Mouse (Mus musculus) midbrain, embryonic 10.5 days (tissue): ENCODE data around the gene Mmd. TPM values are rescaled to one million over a fixed set of nuclear protein-coding genes. Genes with fewer than 3 reads are reported as not detected.
"Not testable (repeated sequence)": the region's sequence is repeated elsewhere in the genome, so short reads cannot be mapped to it uniquely, and the experiment has no call there.

Experiments used
- DNase-seq: peaks from one replicate; pipeline ENCODE4 v3.0.0-alpha.2; 2017; ENCODE audit warnings: low spot score
- H3K27ac ChIP-seq: fragments of 300-500 bp; sonication (generic); replicated peaks from 2 replicates; pipeline ENCODE4 v1.5.1; 2016; ENCODE audit warnings: mild to moderate bottlenecking
- H3K27me3 ChIP-seq: fragments of 300-500 bp; sonication (generic); 2 replicates; pipeline ENCODE4 v1.6.1; 2016; ENCODE audit warnings: low read depth, mild to moderate bottlenecking; ENCODE audit not compliant: poor library complexity, severe bottlenecking
- H3K36me3 ChIP-seq: fragments of 300-500 bp; sonication (generic); 2 replicates; pipeline ENCODE4 v1.6.1; 2016; ENCODE audit warnings: mild to moderate bottlenecking, moderate library complexity
- H3K4me1 ChIP-seq: fragments of 300-500 bp; sonication (generic); 2 replicates; pipeline ENCODE4 v1.6.1; 2016
- H3K4me3 ChIP-seq: fragments of 300-500 bp; sonication (generic); 2 replicates; pipeline ENCODE4 v1.5.1; 2016; ENCODE audit warnings: mild to moderate bottlenecking, moderate library complexity
- H3K9me3 ChIP-seq: fragments of 300-500 bp; sonication (generic); replicated peaks from 2 replicates; pipeline ENCODE4 v1.6.1; 2016; ENCODE audit warnings: mild to moderate bottlenecking
- WGBS: fragments of 180-500 bp; shearing (Covaris S2); methylation state at CpG from one replicate; pipeline ENCODE4 v1.1.7; 2016; 5-methylcytosine and 5-hydroxymethylcytosine counted together
- polyA plus RNA-seq: library from polyadenylated mRNA; unstranded; fragments of >200 nt; fragmentation: Nextera tagmentation; extraction: Ambion mirVana; gene quantifications from 2 replicates; pipeline ENCODE4 v1.2.1, GENCODE M21; 2016

Gene Mmd
- polyA plus RNA-seq, 1 experiment from 2014 or later, result 38.9 TPM

DNA sequence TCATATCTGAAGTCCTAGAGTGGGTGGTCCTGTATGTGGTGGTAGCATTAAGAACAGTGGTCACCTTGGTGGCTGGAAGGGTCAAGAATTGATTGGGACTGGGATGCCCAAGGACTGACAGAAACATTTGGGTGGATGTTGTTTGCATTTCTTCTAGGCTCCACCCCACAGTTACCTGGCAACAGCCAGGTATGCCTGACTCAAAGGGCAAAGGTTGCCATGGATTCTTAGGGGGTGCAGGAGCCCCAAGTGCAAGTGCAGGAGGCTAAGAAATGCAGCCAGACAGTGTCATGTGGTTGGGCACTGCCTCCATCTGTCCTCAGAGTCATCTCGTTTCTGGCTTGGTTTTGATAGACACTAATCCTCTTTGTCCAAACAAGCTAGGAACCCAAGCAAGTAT lies 24.9 kb downstream of the Mmd start:
- peaks cover 50% of the 10 kb centered on the region for H3K36me3 ChIP-seq
- no peaks in the 10 kb centered on the region for H3K9me3 ChIP-seq
- no peaks in the 10 kb centered on the region for H3K27me3 ChIP-seq
- H3K4me3 ChIP-seq, result no peak overlapping the region
- WGBS, result 50% methylated on average over 1 of the region's 1 CpGs
- no peak for DNase-seq
- no peak overlapping the region for H3K27ac ChIP-seq
- H3K4me1 ChIP-seq, result peaks cover 13% of the 10 kb centered on the region

DNA sequence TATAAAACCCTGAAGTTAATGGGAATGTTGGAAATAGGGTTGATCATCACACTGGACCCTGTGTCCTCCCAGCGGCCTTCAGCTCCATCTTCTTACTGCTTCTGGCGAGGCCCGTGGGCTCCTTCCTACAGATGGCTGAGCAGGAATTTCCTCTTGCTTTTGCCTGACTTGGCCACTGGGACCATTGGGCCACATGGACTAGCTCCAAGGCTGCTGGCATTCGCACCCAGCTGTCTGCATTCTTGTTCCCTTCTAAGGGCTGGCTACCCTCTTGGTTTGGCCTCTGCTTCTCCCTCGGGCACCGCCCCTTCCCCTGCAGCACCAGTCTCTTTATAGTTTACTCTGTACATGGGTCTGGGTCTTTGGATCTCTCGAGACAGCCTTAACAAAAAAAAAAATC lies 26.4 kb downstream of the Mmd start:
- 87% methylated on average over 7 of the region's 7 CpGs for WGBS
- Histone ChIP-seq H3K27ac (no peak overlapping the region), H3K4me3 (no peak overlapping the region), H3K9me3 (no peaks in the 10 kb centered on the region), H3K27me3 (no peaks in the 10 kb centered on the region), H3K4me1 (peaks cover 6% of the 10 kb centered on the region), H3K36me3 (peaks cover 46% of the 10 kb centered on the region)
- no peak for DNase-seq

DNA sequence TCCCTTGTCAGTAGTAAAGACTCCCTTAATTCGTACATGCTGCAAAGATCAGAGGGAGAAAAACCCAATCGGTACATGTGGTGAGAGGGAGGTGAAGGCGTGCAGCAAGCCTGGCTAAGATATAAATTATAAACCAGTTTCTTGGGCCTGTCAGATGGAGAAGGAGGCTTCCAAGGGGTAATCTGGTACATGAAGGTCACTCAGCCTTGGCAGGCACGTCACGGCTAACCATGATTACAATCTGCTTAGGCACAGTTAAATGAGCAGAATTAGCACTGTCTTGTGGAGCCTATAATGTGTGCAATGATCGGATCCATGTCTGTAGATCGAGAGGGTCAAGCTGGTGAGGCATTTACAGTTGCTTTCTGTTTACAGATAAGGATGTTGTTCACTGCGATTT lies 26.9 kb downstream of the Mmd start:
- peaks cover 6% of the 10 kb centered on the region for H3K4me1 ChIP-seq
- H3K36me3 ChIP-seq, result peaks cover 43% of the 10 kb centered on the region
- no peaks in the 10 kb centered on the region for H3K9me3 ChIP-seq
- no peak overlapping the region for H3K27ac ChIP-seq
- no peak for DNase-seq
- no peaks in the 10 kb centered on the region for H3K27me3 ChIP-seq
- no peak overlapping the region for H3K4me3 ChIP-seq
- WGBS, result 93% methylated on average over 8 of the region's 8 CpGs

- Histone ChIP-seq H3K4me1 (peaks cover 6% of the 10 kb centered on the region), H3K9me3 (no peaks in the 10 kb centered on the region), H3K4me3 (no peak overlapping the region), H3K36me3 (peaks cover 38% of the 10 kb centered on the region), H3K27ac (no peak overlapping the region), H3K27me3 (no peaks in the 10 kb centered on the region)
- no peak for DNase-seq
- WGBS, result 94% methylated on average over 12 of the region's 12 CpGs
Observed at GRCm38 (mm10) chr11:90276561-90276960, 27.3 kb downstream of the Mmd start.

DNA sequence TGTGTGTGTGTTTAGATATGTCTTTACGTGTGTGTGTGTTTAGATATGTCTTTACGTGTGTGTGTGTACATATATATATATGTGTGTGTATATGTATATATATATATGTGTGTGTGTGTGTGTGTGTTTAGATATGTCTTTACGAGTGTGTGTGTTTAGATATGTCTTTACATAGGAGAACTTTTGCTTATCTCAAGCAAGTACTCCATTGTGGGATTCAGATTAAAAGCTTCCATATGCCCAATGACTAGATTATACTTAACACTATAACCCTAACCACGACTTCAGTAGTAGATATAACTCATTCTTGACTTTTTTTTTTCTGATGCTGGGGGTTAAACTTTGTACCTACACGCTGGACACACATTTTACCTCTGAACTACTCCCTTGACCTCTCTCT lies 30.8 kb downstream of the Mmd start:
- no peaks in the 10 kb centered on the region for H3K27me3 ChIP-seq
- H3K4me3 ChIP-seq, result no peak overlapping the region
- no peak for DNase-seq
- no peak overlapping the region for H3K27ac ChIP-seq
- 92% methylated on average over 5 of the region's 5 CpGs for WGBS
- peaks cover 16% of the 10 kb centered on the region for H3K36me3 ChIP-seq
- no peaks in the 10 kb centered on the region for H3K9me3 ChIP-seq
- no peaks in the 10 kb centered on the region for H3K4me1 ChIP-seq

- H3K4me1 ChIP-seq, H3K27ac ChIP-seq, H3K27me3 ChIP-seq, H3K4me3 ChIP-seq, H3K36me3 ChIP-seq, DNase-seq, H3K9me3 ChIP-seq: not testable (repeated sequence)
- WGBS, result 92% methylated on average over 2 of the region's 2 CpGs
Observed at GRCm38 (mm10) chr11:90281943-90282342, 32.7 kb downstream of the Mmd start.

- no peak for DNase-seq
- WGBS, result 76% methylated on average over 4 of the region's 4 CpGs
- no peaks in the 10 kb centered on the region for H3K4me1 ChIP-seq
- H3K27me3 ChIP-seq, result no peaks in the 10 kb centered on the region
- no peaks in the 10 kb centered on the region for H3K36me3 ChIP-seq
- no peak overlapping the region for H3K27ac ChIP-seq
- H3K4me3 ChIP-seq, result no peak overlapping the region
- no peaks in the 10 kb centered on the region for H3K9me3 ChIP-seq
Observed at GRCm38 (mm10) chr11:90283159-90283558, 33.9 kb downstream of the Mmd start.

DNA sequence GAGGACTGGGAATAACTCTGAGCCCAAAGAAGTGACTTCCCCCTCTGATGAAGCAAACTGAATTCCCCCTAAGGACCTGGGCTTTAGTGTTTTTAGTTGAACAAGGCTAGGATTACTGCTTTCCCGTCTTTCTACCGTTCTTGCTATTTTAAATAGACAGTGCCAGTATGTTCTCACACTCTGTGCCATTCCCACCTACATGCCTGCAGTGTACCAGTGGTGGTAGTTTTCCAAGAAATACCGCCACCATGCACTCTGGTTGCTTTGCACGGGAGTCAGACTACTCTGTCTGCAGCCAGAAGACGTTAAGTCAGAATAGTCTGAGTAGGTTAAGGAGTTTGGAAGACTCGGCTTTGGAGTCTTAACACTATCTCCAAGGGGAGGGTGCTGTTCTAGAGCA lies 34.3 kb downstream of the Mmd start:
- no peak for DNase-seq
- Histone ChIP-seq H3K4me1 (no peaks in the 10 kb centered on the region), H3K27ac (no peak overlapping the region), H3K27me3 (no peaks in the 10 kb centered on the region), H3K36me3 (no peaks in the 10 kb centered on the region), H3K9me3 (no peaks in the 10 kb centered on the region), H3K4me3 (no peak overlapping the region)
- 88% methylated on average over 6 of the region's 6 CpGs for WGBS

- Histone ChIP-seq H3K27me3 (no peaks in the 10 kb centered on the region), H3K36me3 (no peaks in the 10 kb centered on the region), H3K9me3 (no peaks in the 10 kb centered on the region), H3K4me1 (no peaks in the 10 kb centered on the region), H3K4me3 (no peak overlapping the region), H3K27ac (no peak overlapping the region)
- 77% methylated on average over 2 of the region's 2 CpGs for WGBS
- DNase-seq, result no peak
Observed at GRCm38 (mm10) chr11:90284079-90284478, 34.8 kb downstream of the Mmd start.

DNA sequence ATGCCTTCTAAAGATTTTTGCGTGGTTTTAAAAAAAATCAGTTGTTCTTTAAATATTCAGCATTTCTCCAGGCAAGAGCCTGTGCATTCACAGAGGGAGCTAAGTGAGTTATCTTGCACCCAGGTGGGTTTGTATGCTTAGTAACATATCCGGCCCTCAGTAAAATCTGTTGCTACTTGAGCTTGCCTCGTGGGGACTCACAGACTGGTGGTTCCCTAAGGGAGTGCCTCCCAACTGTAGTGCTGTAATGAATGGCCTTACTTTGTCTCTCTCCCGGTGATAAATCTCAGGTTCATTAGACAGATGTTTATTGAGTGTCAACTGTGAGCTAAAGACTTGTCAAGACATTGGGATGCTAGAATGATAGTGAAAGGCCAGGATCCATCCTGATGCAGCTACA lies 35.4 kb downstream of the Mmd start:
- H3K36me3 ChIP-seq, result no peaks in the 10 kb centered on the region
- H3K9me3 ChIP-seq, result no peaks in the 10 kb centered on the region
- 83% methylated on average over 4 of the region's 4 CpGs for WGBS
- no peak overlapping the region for H3K4me3 ChIP-seq
- no peaks in the 10 kb centered on the region for H3K27me3 ChIP-seq
- H3K4me1 ChIP-seq, result no peaks in the 10 kb centered on the region
- no peak overlapping the region for H3K27ac ChIP-seq
- no peak for DNase-seq

GRCm38 (mm10) chr11:90286550-90287154 lies 37.4 kb downstream of the Mmd start:
- Histone ChIP-seq H3K4me1 (no peaks in the 10 kb centered on the region), H3K9me3 (no peaks in the 10 kb centered on the region), H3K36me3 (no peaks in the 10 kb centered on the region), H3K27me3 (no peaks in the 10 kb centered on the region), H3K4me3 (no peak overlapping the region), H3K27ac (no peak overlapping the region)
- 88% methylated on average over 6 of the region's 6 CpGs for WGBS
- no peak for DNase-seq

DNA sequence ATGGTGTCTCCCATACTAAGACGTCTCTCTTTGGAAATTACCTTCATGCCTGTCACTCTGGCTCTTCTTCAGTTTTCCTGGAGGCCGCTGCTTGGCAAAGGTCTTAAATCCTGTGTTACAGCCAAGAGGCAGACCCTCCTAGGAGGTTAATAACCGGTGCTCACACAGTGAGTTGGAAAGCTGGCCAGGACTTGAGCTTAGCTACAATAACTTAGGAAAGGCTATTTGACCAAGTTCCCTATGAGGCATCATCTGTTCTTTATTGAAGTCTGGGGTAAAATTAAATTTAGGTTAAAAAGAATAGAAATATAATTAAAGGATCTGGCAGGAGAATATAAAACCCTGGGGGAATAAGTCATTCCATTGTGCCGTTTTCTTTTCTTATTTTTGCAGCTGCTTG lies 41.9 kb downstream of the Mmd start:
- no peaks in the 10 kb centered on the region for H3K36me3 ChIP-seq
- WGBS, result 74% methylated on average over 4 of the region's 4 CpGs
- no peak for DNase-seq

GRCm38 (mm10) chr11:90292766-90293165 lies 43.5 kb downstream of the Mmd start:
- Histone ChIP-seq H3K4me1 (no peaks in the 10 kb centered on the region), H3K36me3 (no peaks in the 10 kb centered on the region), H3K27me3 (no peaks in the 10 kb centered on the region), H3K27ac (no peak overlapping the region), H3K4me3 (no peak overlapping the region), H3K9me3 (no peaks in the 10 kb centered on the region)
- DNase-seq, result no peak

More for the DNA sequence above, 41.9 kb downstream of the Mmd start:
- Histone ChIP-seq H3K27ac (no peak overlapping the region), H3K4me3 (no peak overlapping the region), H3K4me1 (no peaks in the 10 kb centered on the region), H3K27me3 (no peaks in the 10 kb centered on the region), H3K9me3 (no peaks in the 10 kb centered on the region)

GRCm38 (mm10) chr11:90294622-90295021 lies 45.4 kb downstream of the Mmd start:
- DNase-seq, result no peak
- no peak overlapping the region for H3K27ac ChIP-seq
- WGBS, result 97% methylated on average over 2 of the region's 2 CpGs
- H3K4me3 ChIP-seq, result no peak overlapping the region
- no peaks in the 10 kb centered on the region for H3K9me3 ChIP-seq
- H3K27me3 ChIP-seq, result no peaks in the 10 kb centered on the region
- no peaks in the 10 kb centered on the region for H3K36me3 ChIP-seq
- H3K4me1 ChIP-seq, result no peaks in the 10 kb centered on the region
